Mouse (Mus musculus) lung, embryonic 14.5 days (tissue): ENCODE results near the gene Dnmt3c. TPM values are rescaled to one million over a fixed set of nuclear protein-coding genes. Genes with fewer than 3 reads are reported as not detected.

Experiments used
- ATAC-seq: fragments of 200-750 bp; cut with Nextera tagmentation; 2 replicates; pipeline ENCODE4 v1.8.0; 2017; ENCODE audit warnings: mild to moderate bottlenecking, moderate TSS enrichment, moderate library complexity; ENCODE audit not compliant: insufficient read depth
- DNase-seq: peaks from one replicate; pipeline ENCODE4 v3.0.0-alpha.2; 2015
- H3K27ac ChIP-seq: fragments of 300-500 bp; sonication (generic); 2 replicates; pipeline ENCODE4 v1.5.1; 2014; ENCODE audit warnings: low read depth, mild to moderate bottlenecking, moderate library complexity
- H3K27me3 ChIP-seq: fragments of 300-500 bp; sonication (generic); 2 replicates; pipeline ENCODE4 v1.6.1; 2014; ENCODE audit warnings: low read length, control low read depth; ENCODE audit not compliant: insufficient read depth
- H3K36me3 ChIP-seq: fragments of 300-500 bp; sonication (generic); 2 replicates; pipeline ENCODE4 v1.6.1; 2014; ENCODE audit warnings: control low read depth; ENCODE audit not compliant: insufficient read depth
- H3K4me1 ChIP-seq: fragments of 300-500 bp; sonication (generic); 2 replicates; pipeline ENCODE4 v1.6.1; 2014; ENCODE audit warnings: antibody characterized with exemption, control low read depth; ENCODE audit not compliant: insufficient read depth
- H3K4me2 ChIP-seq: fragments of 300-500 bp; sonication (generic); 2 replicates; pipeline ENCODE4 v1.6.1; 2014; ENCODE audit warnings: mild to moderate bottlenecking
- H3K4me3 ChIP-seq: fragments of 300-500 bp; sonication (generic); 2 replicates; pipeline ENCODE4 v1.5.1; 2014; ENCODE audit warnings: low read depth, low read length
- H3K9ac ChIP-seq: fragments of 300-500 bp; sonication (generic); 2 replicates; pipeline ENCODE4 v1.6.1; 2014
- H3K9me3 ChIP-seq: fragments of 300-500 bp; sonication (generic); 2 replicates; pipeline ENCODE4 v1.6.1; 2016; ENCODE audit warnings: low read depth, low read length, control low read depth
- CTCF ChIP-seq: IDR thresholded peaks from 2 replicates; pipeline ENCODE4 v1.5.1; 2016; ENCODE audit warnings: antibody characterized with exemption, low read depth
- WGBS: fragments of 180-500 bp; shearing (Covaris S2); extraction: QIAGEN DNeasy Blood & Tissue Kit; methylation state at CpG from one replicate; pipeline ENCODE4 v1.1.7; 2014; 5-methylcytosine and 5-hydroxymethylcytosine counted together
- polyA plus RNA-seq: library from polyadenylated mRNA; unstranded; fragments of >200 nt; fragmentation: Nextera tagmentation; extraction: Ambion mirVana; gene quantifications from 2 replicates; pipeline ENCODE4 v1.2.1, GENCODE M21; 2014

Gene Dnmt3c
- polyA plus RNA-seq, 1 experiment from 2014 or later = 0.12 TPM

- WGBS = 10% methylated on average over 24 of the region's 24 CpGs
- no peak overlapping the region for H3K27ac ChIP-seq
- peak overlapping the region; percentile 52 for H3K9ac ChIP-seq
- no peak for TF ChIP-seq CTCF
- no peaks in the 10 kb centered on the region for H3K9me3 ChIP-seq
- peak overlapping the region; percentile 34 for H3K4me3 ChIP-seq
- DNase-seq (peak; percentile 90), ATAC-seq (peak; percentile 96)
- H3K4me1 ChIP-seq = 0 out of 2 replicates have a peak, but pooled peaks cover 5% of the 10 kb centered on the region
- H3K4me2 ChIP-seq = peak overlapping the region; percentile 79
- H3K27me3 ChIP-seq = no peaks in the 10 kb centered on the region
- no peaks in the 10 kb centered on the region; the same call in 1 of the 2 replicates for H3K36me3 ChIP-seq
These were observed 82.3 kb downstream of the Dnmt3c start for GRCm38 (mm10) chr2:153778638-153779362.

Other genes starting within 250 kb of the Dnmt3c start
- gene 4930404H24Rik, start 203.9 kb upstream of the Dnmt3c start, polyA plus RNA-seq = not detected in 2 replicates
- gene Nol4l, start 166.7 kb upstream of the Dnmt3c start, polyA plus RNA-seq = 13.6 and 13.9 TPM in 2 replicates
- 66.5 and 70.9 TPM in 2 replicates for gene Commd7, start 63.9 kb upstream of the Dnmt3c start, polyA plus RNA-seq
- gene Dnmt3b, start 47.2 kb upstream of the Dnmt3c start, polyA plus RNA-seq = 14.8 and 18.1 TPM in 2 replicates
- gene Mapre1, start 44.6 kb downstream of the Dnmt3c start, polyA plus RNA-seq = 235 and 264 TPM in 2 replicates
- not detected in 2 replicates for gene Efcab8, start 83.3 kb downstream of the Dnmt3c start, polyA plus RNA-seq
- not detected in 2 replicates for gene Sun5, start 174.4 kb downstream of the Dnmt3c start, polyA plus RNA-seq
- not detected in 2 replicates for gene Bpifb2, start 178.4 kb downstream of the Dnmt3c start, polyA plus RNA-seq
- not detected in 2 replicates for gene Bpifb6, start 203.7 kb downstream of the Dnmt3c start, polyA plus RNA-seq
- gene Bpifb3, start 221.6 kb downstream of the Dnmt3c start, polyA plus RNA-seq = not detected in 2 replicates
- not detected in 2 replicates for gene Bpifb4, start 241.6 kb downstream of the Dnmt3c start, polyA plus RNA-seq